Comparison of ENCODE assay signal across 35 mouse cellular contexts in genomic region chr1:65635315-65635714, GRCm38 (mm10).
"Had no signal": no experiment of that assay in that cellular context is flagged by ENCODE, and none has a peak within 500 bp of the region (broad histone marks: within the 10 kb centered on the region; RNA-seq: fewer than 3 reads in every experiment).

No protein-coding gene starts in this region.

- H3K27me3 ChIP-seq: heart, embryonic 13.5 days; heart, embryonic 15.5 days; hindbrain, embryonic 12.5 days; hindbrain, embryonic 13.5 days; hindbrain, embryonic 15.5 days; intestine, embryonic 15.5 days; kidney, embryonic 15.5 days had no signal

- H3K4me2 ChIP-seq: heart, embryonic 11.5 days; heart, embryonic 13.5 days; heart, embryonic 15.5 days; hindbrain, embryonic 12.5 days; hindbrain, embryonic 13.5 days; hindbrain, embryonic 14.5 days; hindbrain, embryonic 15.5 days; intestine, embryonic 15.5 days; kidney, embryonic 15.5 days had no signal

- H3K4me1 ChIP-seq: heart, embryonic 10.5 days; heart, embryonic 13.5 days; heart, embryonic 15.5 days; hindbrain, embryonic 10.5 days; hindbrain, embryonic 12.5 days; hindbrain, embryonic 13.5 days; hindbrain, embryonic 15.5 days; intestine, embryonic 15.5 days; kidney, embryonic 15.5 days had no signal

- H3K36me3 ChIP-seq: heart, embryonic 10.5 days; heart, embryonic 13.5 days; heart, embryonic 15.5 days; hindbrain, embryonic 10.5 days; hindbrain, embryonic 12.5 days; hindbrain, embryonic 13.5 days; hindbrain, embryonic 15.5 days; intestine, embryonic 15.5 days; kidney, embryonic 15.5 days had no signal

- H3K4me3 ChIP-seq: heart, embryonic 10.5 days; heart, embryonic 13.5 days; heart, embryonic 15.5 days; hindbrain, embryonic 10.5 days; hindbrain, embryonic 12.5 days; hindbrain, embryonic 13.5 days; hindbrain, embryonic 15.5 days; intestine, embryonic 15.5 days; kidney, embryonic 15.5 days; layer of hippocampus, adult 2 months; left cerebral cortex, adult 2 months had no signal

- H3K9me3 ChIP-seq: heart, embryonic 10.5 days; heart, embryonic 13.5 days; heart, embryonic 15.5 days; hindbrain, embryonic 10.5 days; hindbrain, embryonic 12.5 days; hindbrain, embryonic 13.5 days; hindbrain, embryonic 15.5 days; intestine, embryonic 15.5 days; kidney, embryonic 15.5 days had no signal

- ATAC-seq: hindbrain, embryonic 16.5 days; hindbrain, postnatal 0 days; inflammation-experienced regulatory T-cells, adult 6 months; intestine, embryonic 15.5 days; intestine, embryonic 16.5 days; intestine, postnatal 0 days had no signal

- H3K27ac ChIP-seq: heart, embryonic 10.5 days; heart, embryonic 13.5 days; heart, embryonic 15.5 days; hindbrain, embryonic 10.5 days; hindbrain, embryonic 12.5 days; hindbrain, embryonic 13.5 days; hindbrain, embryonic 14.5 days; hindbrain, embryonic 15.5 days; hindbrain, postnatal 0 days; intestine, embryonic 15.5 days; kidney, embryonic 15.5 days; kidney, postnatal 0 days; layer of hippocampus, adult 2 months; left cerebral cortex, adult 2 months had no signal

- H3K9ac ChIP-seq: heart, embryonic 13.5 days; heart, embryonic 15.5 days; hindbrain, embryonic 12.5 days; hindbrain, embryonic 13.5 days; hindbrain, embryonic 14.5 days; hindbrain, embryonic 15.5 days; intestine, embryonic 15.5 days; kidney, embryonic 15.5 days had no signal

- DNase-seq: heart, postnatal 10 days; heart, postnatal 14 days; heart, postnatal 36 days; heart, postnatal 4 days; kidney, adult 11 months; kidney, adult 18-20 months; kidney, adult 2 months; kidney, adult 8-10 months; kidney, adult 9 months; kidney, postnatal 10 days; kidney, postnatal 14 days; kidney, postnatal 25 days; kidney, postnatal 36 days; kidney, postnatal 4 days; layer of hippocampus, adult 9-11 months; layer of hippocampus, postnatal 36 days had no signal
